Mouse (Mus musculus) embryonic fibroblast, embryonic 13.5 days (primary cell): ENCODE data around the gene Dnmt3a.

Experiments
- CTCF ChIP-seq: IDR thresholded peaks from 2 replicates; pipeline ENCODE4 v1.5.1; 2011; ENCODE audit warnings: mild to moderate bottlenecking, control low read depth, low read length, moderate library complexity, borderline replicate concordance; ENCODE audit not compliant: insufficient read depth
- POLR2A ChIP-seq: IDR thresholded peaks from 2 replicates; pipeline ENCODE4 v1.6.1; 2011; ENCODE audit warnings: low read depth, mild to moderate bottlenecking, control low read depth, low read length, moderate library complexity

DNA sequence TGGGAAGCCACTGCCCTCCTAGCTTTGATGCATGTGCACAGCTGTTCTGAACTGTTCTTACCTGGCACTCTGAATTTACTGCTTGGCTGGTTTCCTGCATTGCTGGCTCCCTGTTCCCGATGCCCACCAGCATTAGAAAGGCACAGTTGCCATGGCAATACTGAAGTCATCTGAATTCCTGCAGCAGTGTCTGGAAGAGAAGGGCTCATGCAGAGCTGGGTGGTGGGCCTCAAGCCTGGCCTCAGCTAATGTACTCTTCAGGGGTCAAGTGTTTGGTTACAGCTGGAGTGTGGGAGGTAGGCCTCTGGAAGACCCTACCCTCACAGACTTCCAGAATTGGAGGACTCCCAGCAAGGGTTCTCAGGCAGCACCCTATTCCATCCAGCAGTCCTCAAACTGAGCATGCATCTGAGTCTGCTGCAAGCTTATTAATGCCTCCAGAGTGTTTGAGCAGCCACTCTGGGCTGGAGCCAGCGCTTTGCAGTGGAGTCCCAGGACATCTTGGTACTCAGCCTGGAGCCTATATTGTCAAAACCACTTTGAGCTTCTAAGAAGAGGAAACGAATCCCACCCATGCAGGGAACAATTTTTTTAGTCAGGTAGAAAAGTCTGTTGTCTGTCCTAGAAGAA, 22.5 kb upstream of the Dnmt3a start:
- no peak for TF ChIP-seq CTCF
- TF ChIP-seq POLR2A = no peak
